Mouse (Mus musculus): ENCODE measurements around the gene Fscn1.

Gene Fscn1

DNA sequence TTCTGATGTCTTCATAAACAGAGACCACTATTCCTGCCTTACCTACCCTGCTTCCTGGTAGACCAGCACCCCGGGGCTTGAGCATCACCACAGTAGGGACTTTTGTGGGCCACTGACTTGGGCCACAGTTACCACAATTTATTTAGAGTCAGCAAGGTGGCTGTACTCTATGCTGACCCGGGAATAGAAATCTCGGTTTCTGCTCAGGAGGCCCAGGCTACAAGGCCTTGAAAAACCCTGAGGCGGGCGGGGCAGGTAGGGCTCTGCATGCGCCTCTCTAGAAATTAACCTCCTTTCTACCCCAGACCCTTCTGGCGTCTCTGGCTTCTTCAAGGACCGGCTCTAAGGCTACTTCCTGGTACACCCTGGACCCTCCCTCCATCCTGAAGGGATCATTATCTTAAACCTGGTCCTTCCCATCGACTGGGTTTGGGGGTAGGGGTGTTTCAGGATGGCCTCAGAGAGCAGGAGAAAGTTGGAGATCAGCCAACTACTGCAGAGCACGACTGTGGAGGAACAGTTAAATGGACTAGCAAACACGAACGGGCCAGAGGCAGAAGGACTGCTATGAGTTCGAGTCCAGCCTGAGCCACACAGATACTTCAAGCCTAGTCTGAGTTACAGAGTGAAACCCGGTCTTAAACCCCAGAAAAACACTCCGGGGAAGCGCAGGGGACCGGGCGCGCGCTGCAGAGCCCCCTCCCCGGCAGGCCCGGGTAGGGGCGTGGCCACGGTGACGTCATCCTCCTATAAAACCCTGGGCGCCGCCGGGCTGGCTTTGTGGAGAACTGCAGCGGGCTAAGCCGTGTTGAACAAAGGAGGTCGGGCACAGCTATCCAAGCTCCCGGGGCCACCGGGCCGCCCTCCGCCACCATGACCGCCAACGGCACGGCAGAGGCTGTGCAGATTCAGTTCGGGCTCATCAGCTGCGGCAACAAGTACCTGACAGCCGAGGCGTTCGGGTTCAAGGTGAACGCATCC, at the start of gene Fscn1:
TSS of gene Fscn1 (plus strand) at position 768 of the 981 bp plus-strand sequence.
- DNase-seq = peak; percentile 92

DNA sequence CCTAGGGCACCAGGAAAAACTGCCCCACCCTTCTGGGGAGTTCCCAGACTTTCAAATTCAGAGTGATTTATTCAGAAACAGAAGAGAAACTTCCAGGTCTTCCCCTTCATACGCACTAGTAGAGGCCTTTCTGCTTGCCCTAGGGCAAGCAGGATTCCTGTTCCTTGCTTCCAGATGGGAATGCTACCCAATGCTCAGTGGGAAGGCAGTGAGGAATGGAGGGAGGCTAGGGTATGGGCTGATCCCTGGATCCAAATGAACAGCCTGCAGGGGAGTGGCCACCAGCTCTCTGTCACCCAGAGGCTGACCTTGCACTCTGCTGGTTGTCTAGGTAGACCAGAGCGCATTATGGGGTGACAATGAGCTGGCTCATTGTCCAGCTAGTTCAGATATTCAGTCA, 48.5 kb upstream of the Fscn1 start:
- no peak for DNase-seq

DNA sequence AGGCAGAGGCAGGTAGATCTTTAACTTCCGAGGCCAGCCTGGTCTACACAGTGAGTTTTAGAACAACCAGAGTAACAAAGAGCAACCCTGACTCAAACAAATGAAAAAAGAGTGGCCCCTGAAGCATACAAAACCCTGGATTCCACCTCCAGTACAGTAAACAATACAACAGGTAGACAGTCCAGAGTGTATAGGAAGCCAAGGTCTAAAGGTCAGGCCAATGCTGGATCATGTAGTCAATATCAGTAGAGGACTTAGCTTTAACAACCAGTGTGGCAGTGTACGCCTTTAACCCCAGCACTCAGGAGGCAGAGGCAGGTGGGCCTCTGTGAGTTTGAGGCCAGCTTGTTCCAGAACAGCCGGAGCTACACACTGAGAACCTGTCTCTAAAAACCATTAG, 47.8 kb upstream of the Fscn1 start:
- no peak for DNase-seq

DNA sequence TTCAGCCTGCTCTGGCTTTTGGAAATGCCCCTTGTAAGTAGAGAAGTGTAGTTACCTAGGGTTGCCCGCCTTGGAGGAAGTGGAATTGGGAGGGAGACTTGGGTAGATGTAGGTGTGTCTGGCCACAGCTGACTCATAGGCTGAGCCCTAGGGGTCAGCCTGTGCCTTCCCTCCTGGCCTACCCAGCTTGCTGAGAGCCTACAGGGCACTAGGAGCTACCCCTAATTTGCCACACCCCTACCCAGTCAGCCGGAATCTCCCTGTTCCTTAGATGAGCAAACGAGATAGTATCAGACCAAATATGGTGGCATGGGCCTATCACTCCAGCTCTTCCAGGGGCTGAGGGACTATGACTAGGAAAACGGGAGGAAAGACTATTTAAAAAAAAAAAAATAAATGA, 47.4 kb upstream of the Fscn1 start:
- DNase-seq = peak in 1 of 2 experiments; percentile 35

DNA sequence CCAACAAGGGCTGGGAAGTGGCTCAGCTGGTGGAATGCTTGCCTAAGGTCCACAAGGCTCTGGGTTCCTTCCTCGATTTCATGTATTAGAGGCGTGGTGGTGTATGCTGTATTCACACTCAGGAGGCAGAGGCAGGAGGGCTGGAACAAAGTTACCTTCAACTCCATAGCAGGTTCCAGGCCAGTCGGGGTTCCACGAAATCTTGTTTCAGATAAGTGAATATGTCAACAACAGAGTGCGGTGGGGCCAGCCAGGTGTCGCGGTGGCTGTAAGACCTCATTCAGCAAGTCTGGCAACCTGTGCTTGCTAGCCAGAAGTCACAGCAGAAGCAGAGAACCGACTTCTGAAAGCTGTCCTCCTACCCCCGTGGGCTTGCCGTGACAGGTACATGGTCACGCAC, 44.9 kb upstream of the Fscn1 start:
- no peak for DNase-seq

DNA sequence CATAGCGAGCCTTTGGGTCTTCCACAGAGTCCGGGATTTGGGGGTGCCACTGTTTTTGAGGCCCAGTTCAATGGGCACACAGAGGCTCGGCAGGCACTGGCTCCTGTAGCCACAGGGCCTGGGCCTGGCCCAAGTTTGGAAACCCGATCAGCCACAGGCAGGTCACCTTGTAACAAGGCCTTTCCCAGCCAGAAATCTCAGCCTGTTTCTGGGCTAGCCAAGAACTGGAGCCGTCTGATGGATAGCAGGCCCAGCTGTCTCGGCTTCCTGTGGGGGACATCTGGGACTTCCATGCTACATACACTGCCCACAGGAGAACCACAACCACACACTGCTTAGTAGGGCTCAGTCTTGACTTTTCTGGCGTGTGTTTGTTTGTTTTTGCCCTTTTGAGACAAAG, 43.5 kb upstream of the Fscn1 start:
- DNase-seq = no peak

DNA sequence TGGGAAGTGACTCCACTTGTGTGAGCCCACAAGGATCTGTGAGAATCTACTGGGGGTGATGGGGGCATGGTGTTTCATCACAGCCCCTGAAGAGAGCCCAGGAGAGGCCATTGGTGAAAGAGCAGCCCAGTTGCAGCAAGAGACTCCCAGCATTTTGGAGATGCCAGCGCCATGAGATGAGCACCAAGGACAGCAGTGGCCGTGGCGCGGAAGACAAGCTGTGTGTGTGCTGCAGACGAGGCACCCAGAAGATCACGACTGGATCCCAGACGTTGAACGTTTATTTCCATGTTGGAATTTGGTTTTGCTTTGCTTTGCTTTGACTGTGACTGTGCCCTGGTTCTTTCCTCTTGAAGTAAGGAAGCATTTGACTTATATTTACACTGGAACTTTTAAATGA, 42.7 kb upstream of the Fscn1 start:
- DNase-seq = no peak

DNA sequence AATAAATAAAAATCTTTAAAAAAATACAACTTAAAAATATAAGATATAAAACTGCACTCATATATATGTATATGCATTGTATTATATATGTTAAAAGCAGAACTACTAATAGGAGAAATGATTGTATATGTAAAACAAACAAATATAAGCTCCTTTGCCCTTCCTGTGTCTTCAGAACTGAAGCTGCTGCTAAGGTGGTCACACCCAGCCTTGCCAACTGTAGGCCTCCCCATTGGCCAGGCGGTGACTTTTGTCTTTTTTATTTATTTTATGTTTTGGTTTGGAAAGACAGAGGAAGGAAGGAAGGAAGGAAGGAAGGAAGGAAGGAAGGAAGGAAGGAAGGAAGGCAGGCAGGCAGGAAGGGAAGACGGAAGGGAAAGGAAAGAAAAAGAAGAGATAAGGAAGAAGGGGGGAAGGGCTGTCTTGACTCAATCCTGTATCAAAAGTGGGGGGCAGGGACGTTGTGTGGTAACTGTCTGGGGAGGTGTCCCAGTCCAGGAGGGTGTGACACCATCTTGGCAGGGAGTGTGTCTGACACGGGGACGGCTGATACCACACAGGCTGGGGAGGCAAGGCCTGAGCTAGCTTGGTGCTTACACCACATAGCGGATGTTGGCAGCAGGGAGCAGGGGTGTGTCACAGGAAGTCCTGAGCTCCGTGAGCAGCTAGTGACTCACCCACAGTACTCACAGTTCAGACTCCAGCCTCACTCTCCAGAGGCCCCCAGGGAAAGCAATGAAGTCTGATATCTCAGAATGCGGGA, 39.7 kb upstream of the Fscn1 start:
- DNase-seq = peak; percentile 87 to 93

DNA sequence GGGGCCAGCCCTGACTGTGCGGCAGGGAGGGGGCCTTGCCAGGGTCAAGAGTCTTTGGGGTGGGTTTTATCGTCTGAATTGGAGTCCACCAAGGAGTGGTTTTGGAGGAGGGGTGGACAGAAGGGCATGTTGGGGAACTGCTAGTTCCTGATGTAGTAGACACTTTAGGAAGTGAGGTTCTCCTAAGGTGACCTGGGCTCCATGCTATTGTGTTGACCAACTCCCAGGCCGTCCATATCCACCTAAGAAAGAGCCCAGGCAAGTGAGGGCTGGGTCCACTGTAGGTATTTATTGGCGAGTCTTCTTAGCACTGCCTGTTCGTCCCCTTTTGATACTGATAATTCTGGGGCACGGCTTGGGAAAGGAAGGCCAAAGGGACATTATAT, 39.1 kb upstream of the Fscn1 start:
- no peak for DNase-seq

DNA sequence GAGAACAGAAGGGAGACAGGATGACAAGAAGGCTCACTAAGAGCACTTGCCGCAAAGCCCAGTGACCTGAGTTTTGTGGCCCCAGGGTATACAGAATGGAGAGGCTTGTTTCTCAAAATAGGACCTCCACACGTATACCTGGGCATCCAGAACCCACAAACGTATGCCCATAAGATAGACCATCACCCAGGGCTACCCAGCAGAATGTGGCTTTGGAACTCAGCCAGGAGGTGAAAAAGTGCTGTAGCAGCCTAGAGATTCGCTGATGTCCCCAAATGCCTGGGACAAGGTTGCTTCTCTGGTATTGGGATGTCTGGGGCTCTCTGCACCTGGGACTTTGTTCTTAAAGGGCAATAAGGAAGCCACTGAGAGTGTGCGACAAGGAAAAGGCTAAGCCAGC, 37.9 kb upstream of the Fscn1 start:
- DNase-seq = no peak

DNA sequence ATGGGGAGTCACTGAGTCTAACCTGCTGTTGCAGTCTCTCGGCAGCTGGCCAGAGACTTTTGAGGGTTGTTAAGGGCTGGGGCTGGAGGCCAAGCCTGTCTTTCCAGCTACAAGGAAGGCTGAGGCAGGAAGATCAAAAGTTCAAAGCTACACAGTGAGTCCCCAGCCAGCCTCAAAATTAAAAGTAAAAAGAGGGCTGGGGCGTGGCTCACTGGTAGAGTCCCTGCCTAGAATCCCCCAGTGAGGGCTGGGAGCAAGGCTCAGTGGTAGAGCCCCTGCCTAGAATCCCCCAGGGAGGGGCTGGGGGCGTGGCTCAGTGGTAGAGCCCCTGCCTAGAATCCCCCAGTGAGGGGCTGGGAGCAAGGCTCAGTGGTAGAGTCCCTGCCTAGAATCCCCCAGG, 36.4 kb upstream of the Fscn1 start:
- no peak for DNase-seq

DNA sequence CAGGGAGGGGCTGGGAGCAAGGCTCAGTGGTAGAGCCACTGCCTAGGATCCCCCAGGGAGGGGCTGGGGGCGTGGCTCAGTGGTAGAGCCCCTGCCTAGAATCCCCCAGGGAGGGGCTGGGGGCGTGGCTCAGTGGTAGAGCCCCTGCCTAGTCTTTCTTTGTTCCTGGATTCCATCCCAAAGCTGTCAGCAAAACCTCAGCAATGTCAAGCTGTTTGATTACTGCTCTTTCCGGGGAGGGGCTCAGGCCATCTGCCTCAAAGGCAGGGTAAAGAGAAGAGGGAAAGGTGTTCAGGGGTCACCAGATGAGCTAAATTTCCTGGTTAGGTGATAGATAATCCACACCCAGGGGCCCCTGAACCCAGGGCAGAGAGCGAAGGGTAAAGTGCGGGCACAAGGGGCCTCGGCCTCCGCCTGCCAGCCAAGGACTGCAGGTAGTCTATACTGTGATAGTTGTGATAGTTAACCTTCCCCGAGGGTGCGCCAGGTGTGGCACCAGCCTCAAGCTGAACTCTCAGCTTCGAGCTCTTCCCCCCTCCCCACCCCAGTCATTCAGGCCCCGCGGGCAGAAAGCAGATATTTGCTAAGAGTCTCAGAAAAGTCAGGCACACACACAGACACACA, 35.7 kb upstream of the Fscn1 start:
- no peak for DNase-seq

DNA sequence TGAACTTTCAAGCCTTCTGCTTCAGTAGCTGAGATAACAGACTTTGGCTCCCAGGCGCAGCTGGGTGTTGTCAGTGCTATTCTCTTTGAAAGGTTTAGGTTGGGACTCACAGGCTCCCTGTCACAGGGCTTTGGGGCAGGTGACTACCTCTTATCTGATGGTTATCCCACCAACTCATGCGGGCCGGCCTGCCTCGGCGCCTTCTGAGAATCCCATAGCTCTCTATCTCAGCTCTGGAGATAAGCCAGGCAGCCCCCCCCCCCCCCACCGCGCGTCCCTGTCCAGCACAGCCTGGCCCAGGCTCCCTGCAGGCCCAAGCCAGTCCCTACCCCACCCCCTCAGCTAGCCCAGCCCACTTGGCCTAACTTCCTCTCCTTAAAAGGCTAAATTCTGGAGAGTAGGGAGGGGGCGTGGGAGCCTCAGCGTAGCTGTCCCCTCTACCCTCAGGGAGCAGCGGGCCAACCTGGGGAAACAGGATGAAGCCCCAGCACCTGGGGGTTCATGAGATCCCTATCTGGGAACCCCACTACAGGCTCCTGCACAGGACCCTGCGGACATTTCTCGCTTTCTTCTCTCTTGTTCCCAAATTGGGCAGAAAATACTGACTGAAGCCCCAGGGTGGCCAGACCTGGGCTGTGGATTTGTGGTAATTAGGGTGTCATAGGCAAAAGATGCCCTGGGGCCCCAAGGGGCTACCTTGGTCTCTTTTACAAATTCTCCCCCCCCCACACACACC, 33.8 kb upstream of the Fscn1 start:
- DNase-seq = peak; percentile 81 to 86

DNA sequence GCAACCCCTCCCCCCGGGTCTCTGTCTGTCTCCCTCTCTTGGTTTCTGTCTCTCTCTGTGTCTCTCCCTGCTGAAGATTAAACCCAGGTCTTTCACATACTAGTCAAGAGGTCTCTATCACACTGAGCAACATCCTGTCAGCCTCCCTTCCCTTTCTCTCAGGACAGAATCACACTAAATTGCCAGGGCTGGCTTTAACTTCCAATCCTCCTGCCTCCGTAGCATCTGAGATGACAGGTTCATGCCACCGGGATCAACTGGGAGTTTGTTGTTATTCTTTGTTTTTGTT, 33.3 kb upstream of the Fscn1 start:
- DNase-seq = no peak

DNA sequence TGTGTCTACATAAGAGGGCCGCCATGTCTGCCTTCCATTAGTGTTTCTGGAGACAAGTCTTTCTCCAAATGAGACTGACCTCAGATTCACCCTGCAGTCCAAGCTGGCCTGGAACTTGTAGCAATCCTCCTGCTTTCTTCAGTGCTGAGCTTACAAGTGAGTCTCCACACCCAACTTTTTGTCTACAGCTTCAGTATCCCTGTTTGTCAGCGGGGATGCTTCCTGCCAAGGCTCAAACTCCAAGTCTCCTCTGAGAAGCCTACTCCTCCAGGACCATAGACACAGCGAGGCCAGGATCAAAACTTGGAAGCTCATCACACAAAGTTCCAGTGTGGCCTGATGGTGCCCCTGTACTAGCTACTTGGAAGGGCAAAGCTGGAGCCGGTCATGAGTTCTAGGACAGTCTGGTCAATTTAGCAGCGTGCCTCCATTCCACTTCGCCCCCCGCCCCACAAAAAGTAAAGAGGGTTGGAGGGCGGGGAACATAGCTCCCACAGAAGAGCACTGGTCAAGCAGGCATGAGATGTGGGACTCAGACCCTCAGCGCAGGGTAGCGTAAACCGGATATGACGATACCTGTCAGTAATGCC, 32.7 kb upstream of the Fscn1 start:
- no peak for DNase-seq

DNA sequence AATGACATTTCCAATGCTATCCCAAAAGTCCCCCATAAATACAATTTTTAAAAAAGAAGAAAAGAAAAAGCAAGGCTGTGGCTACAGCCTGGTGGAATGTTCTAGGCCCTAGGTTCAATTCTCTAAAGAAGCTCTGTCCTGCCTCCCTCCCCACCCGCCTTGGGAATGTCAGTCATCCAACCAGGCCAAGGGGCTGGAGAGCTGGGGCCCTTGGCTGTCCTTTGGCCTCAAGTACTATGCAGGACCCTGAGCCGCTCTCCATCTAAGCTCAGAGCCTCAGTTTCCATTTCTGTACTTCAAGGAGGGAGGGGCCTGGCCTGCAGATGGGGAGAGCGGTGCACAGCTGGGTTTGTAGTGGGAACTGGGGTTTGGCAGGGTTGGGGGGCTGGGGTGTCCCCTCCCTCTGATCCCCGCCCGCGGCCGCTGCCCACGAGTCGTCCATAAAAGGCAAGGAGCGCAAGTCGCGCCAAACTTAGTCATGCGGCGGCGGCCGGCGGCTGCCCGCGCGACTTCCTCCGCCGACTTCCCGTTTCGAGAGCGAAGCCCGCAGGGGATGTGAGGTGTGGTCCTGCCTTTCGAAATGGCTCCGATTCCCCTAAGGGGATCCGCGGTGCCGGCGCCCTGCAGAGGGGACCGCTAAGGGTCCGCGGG, 31.3 kb upstream of the Fscn1 start:
- peak; percentile 90 to 93 for DNase-seq

DNA sequence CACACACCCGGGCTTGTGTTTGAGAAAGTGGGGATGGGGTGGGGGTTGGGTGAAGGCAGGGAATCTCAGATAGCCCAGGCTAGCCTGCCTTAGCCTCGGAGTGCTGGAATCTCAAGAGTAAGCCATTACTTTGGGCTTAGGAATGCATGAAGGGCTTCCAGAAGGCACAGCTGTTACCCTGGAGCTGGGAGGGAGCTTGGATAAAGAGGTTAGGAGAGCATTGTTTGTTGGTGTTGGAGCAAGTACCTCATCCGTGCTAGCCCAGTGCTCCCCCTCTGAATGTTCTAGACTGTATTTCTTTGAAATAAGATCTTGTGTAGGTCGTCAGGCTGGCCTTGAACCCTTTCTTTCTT, 30.8 kb upstream of the Fscn1 start:
- DNase-seq = no peak

DNA sequence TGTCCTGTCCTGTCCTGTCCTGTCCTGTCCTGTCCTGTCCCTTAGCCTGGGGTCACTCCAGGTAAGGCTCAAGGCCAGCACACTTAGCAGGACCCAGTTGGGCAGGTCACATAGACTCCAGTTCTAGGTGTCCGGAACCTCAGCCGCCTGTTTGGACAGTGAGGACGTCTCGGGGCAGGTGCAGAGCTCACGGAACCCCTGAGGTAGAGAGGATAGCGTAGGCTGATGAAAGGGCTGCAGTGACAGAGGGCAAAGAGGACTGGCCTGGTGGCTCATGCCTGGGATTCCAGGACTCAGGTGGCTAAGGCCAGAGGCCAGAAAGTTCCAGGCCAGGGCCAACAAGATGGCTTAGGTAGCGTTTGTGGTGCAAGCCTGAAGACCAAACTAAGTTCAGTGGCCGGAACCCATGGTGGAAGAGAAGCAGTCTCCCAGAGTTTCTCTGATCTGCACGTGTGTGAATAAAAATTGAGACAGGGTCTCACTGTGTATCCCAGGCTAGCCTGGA, 28.9 kb upstream of the Fscn1 start:
- DNase-seq = no peak

DNA sequence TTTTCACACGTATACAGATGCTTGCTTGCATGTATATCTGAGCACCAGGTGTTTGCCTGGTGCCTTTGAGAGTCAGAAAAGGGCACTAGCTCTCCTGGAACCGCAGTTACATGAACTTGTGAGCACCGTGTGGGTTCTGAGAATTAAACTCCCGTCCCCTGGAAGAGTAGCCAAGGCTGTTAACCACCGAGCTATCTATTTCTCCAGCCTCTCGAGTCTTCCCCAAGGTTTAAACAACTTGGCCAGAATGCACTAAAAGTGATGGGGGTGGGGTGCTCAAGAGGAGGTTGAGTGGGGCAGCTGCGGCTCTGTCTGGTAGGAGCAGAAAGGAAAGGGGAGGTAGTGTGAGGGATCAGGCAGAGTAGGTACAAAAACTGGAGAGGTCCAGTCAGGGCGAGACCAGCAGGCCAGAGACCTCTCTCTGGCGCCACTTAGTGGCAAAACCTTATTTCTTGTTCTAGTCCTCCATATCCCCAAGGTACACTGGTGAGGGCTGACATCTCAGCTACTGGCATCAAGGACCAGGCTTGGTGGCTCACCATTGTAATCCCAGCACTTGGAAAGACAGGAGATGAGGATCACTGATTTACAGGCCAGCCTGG, 28.0 kb upstream of the Fscn1 start:
- peak; percentile 70 to 89 for DNase-seq

DNA sequence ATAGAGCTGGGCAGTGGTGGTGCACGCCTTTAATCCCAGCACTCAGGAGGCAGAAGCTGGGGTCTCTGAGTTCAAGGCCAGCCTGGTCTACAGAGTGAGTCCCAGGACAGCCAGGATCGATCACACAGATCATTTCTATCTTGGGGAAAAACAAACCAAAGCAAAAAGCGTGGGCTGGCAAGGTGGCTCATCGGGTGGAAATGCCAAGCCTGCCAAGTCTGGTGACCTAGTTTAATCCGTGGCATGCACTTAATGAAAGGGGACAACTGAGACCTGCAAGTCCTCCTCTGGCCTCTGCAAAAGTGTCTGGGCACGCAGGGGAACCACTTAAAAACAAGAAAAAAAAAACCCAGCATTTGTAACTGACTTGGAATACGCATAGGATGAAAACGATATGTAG, 27.4 kb upstream of the Fscn1 start:
- DNase-seq = no peak

DNA sequence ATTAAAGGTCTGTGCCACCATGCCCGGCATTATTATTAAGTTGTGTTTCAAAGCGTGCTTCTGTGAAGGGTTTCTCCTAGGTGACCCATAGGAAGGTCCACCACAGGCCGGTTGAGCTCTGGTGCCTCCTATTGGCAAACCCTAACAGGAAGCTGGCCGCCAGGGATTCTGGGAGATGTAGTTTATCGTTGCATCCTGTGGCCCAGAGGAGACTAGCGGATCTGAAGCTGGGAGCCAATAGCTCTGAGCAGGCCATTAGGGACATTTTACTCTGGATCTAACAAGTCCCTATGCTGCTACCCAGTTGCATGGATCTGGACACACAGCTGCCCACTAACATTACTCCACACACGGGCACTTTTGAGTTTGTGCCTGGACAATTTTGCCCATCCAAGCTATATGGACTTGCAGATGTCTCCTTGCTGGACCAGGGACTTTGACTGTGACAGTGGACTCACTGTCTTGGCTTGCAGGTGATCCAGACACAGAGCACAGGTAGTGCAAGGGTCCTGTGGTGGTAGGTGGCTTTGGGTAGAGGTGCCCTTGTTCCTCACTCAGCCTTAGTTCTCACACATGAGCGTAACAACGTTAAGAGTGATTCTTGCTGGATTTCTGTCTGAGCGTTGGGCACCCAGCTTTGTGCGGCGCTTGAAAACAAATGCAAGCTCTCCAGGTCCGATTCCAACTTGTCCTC, 24.4 kb upstream of the Fscn1 start:
- peak; percentile 83 to 87 for DNase-seq
